Mouse (Mus musculus) effector memory CD4-positive, alpha-beta T cell, adult 5 months (primary cell): ENCODE results near the gene 1110032F04Rik. TPM values are rescaled to one million over a fixed set of nuclear protein-coding genes. Genes with fewer than 3 reads are reported as not detected.

ENCODE experiments used
- polyA plus RNA-seq: library from polyadenylated mRNA; unstranded; fragments of 100-300 nt; shearing (Covaris generic); gene quantifications from one replicate; pipeline ENCODE4 v1.2.1, GENCODE M21; 2017

The 1110032F04Rik gene
- polyA plus RNA-seq, result 1.3 TPM

GRCm38 (mm10) chr3:68869211-68869690 lies at the start of gene 1110032F04Rik:
Gene 1110032F04Rik (plus strand): TSS chr3:68869586.

Other genes starting within 250 kb of the 1110032F04Rik start
- not detected for gene Il12a, start 178.9 kb upstream of the 1110032F04Rik start, polyA plus RNA-seq
- gene Ift80, start 135.0 kb downstream of the 1110032F04Rik start, polyA plus RNA-seq, result 6.6 TPM
- gene Smc4, start 135.2 kb downstream of the 1110032F04Rik start, polyA plus RNA-seq, result 158 TPM
- gene Trim59, start 175.2 kb downstream of the 1110032F04Rik start, polyA plus RNA-seq, result 78.9 TPM